Mouse (Mus musculus) urinary bladder, postnatal 14 days (tissue): ENCODE results near the gene P3h2.

Source experiments
- DNase-seq: peaks from one replicate; pipeline ENCODE4 v3.0.0; 2021; ENCODE audit warnings: low spot score

P3h2 gene

DNA sequence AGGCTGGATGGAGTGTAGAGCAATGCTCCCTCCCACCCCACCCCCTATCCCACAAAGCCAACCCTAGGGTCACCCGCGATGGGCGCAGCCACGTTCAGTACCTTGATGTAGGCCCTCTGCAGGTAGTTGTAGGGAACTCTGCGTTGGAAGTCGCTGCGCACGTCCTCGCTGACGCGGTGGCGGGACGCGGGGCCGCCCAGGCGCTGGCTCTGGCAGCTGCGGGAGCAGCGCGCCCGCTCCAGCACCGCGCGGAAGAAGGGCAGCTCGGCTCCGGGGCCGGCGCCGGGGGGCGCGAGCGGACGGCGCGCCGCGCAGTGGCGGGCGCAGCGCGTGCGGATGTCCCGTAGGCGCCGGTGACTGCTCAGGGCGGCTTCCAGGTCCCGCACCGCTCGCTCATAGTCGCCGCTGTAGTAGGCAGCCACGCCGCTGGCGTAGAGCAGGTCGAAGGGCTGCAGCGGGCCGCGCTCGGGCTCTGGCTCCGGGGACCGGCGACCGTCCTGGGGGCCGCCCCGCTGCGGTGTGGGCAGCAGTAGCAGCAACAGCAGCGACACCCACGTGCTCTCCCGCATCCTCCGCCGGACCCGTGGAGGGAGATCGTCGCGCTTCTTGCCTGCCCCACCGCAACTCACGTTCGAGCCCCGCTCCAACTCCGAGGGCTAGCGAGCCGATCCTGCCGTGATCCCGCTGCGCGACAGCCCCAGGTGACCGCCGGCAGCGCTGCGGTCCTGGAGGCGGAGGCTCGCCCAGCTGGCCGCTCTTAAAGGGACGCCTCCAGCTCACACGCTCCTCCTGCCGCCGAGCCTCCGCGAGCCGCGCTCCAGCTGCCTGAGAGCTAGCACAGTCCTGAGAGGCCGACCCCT lies at the start of gene P3h2:
Gene P3h2 (minus strand): TSS at position 670 of the 860 bp plus-strand sequence.
- peak; percentile 73 for DNase-seq

DNA sequence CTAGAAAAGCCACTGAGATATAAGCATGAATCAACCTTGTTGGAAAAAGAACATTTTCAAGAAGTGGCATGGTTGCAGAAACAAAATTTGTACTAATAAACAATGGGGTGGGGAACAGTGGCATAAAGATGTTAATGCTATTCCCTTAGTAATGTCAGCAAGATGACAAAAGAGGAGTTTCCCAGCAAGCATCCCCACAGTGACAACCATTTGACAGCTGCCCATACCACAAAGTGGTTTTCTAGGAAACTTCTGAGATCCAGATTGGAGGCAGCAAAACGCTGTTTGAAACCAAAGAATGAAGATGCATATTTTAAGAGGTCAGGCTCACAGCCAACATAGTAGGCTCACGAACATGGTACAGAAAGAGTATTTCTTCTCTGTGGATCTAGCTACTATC lies 46.7 kb upstream of the P3h2 start:
- no peak for DNase-seq

DNA sequence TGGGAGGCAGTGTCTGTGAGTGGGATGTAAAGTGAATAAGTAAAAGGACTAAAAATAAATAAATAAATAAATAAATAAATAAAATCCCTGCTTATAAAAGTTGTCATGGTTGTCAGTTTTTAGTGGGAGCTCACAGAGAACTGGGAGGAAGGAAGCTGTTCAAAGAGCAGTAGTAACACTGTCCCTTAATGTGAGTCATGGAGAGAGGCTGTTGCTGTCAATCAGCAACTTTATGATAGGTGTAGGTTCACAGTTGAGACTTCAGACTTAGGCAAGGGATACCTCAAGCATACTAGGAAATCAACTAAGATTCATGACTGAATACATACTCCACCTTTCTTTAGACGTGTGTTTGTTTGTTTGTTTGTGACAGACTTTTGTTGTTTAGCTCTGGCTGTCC lies 45.4 kb upstream of the P3h2 start:
- no peak for DNase-seq

DNA sequence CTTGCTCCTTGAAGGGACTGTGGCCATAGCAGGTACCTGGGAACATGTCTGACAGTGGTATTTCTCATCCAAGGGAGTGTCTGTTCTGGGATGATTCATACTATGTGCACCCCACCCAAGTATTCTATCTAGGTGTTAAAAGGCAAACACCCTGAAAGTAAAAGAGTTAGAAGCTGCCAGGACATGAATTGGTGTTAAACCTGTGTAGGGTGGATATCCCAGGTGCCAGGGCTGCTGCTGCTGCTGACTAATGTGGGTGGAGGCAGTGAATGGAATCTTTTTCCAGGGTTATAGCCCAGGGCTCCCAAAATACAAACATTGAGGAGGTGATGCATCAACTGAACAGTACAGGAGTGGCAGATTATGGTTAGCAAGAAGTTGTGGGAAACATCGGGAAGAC lies 41.3 kb upstream of the P3h2 start:
- no peak for DNase-seq

DNA sequence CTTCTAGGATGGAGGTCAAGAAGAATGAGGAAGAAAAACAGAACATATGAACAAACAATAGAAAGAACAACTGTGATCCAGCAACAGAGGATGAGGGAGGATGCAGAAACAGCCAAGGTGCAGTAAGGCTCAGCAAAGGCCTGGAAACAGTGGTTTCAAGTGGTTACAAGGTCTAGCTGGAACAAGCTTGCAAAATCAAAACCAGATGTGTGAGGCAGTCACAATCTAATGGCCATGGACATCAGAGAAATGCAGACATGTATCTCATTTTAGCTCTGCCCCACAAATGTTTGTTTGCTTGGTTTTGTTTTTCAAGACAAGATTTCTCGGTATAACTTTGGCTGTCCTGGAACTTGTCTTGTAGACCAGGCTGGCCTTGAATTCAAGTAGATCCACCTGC lies 25.5 kb upstream of the P3h2 start:
- DNase-seq: no peak

DNA sequence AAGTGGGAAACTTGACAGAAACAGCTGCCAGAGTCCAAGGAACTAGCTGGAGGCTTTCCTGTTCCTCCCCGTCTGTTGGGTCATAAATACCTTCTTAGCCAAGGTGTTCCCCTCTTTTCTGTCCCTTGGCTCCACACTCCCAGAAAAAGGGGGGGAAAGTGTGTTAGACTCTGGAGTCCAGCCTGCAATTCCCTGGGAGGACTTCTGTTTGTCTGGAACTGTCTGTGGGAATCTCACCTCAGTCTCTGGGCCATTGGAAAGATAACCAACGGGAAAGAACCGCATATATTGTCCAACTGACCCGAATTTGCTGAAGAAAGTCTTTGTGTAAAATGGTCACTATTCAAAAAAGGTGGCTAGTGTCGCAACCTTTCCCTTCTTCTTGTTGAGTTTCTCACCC lies 1.0 kb upstream of the P3h2 start:
- DNase-seq: no peak

DNA sequence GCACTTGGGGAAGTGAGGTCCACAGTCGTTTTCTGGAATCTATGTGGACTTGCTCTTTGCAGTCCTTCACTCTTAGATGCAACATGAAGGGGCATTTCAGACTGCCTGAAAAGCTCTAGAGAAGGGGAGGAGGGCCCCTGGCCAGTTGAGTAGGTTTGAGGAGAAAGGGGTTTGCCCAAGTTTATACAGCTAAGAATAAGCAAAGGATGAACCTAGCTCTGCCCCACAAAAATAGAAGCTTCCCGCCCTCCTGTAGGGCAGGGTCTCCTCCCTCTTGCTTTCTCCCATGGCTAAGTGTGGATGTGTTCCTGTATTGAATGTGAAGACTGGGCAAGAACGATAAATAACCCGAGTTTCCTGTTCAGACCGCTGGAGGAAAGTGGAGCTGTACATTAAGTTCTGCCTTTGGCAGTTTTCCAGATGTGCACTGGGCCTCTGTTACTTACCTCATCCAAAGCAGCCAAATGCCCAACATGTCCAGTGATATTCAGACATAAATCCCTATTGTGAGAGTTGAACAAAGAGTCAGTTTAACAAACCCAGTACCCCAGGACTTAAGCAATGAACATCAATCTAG lies 545 bp upstream of the P3h2 start:
- DNase-seq: no peak

DNA sequence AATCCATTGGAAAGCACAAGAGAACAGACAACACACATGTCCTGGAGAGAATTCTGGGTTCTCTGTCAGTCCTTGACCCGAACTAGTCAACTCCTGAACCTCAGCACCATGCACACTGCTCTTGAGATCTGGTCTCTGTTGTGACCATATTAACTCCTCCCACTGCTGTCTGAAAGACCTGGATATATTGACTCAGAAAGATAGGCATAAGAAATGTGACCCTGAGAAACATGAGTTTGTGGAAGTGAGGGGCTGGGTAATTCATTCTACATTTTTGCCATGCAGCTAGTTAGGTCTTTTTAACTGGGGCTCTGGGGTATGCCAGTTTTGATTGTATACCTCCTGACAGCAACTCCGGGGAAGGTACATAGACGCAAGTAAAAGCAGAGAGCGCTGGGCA lies 1.3 kb downstream of the P3h2 start:
- DNase-seq: no peak

DNA sequence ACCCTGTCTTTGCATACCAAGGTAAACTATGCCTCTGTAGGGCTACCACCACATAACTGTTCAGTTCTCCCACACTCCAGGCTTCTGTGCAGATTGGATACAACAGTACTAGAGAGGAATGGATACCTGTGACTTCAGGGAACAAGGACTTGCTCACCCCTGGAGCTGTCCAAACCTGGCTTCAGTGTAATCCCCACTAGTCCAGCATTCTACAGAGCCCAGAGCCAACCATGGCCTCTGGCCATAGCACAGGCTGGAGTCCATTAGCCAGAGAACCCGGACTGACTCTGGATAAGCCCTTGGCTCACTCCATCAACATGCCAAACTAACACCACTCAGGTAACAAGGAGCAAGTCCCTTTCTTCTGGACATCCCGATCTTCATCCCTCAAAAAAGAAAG lies 2.7 kb downstream of the P3h2 start:
- no peak for DNase-seq

DNA sequence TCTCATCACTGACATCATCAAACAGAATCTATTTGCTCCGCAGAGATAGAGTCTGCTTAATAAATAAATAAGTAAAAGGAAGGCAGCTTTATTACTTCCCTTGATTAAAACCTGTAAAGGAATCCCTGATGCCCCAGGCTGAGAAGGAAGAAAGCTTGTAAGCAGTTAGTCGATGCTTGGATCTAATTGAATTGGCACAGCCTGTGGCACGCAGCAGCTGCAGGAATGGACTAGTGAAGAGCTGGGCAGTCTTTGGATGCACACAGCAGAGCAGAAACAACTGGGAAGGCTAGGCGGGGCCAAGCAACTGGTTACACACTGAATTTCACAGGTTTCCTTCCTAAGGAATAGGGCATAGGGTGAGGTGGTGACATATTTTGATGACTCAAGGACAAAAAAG lies 5.4 kb downstream of the P3h2 start:
- no peak for DNase-seq

DNA sequence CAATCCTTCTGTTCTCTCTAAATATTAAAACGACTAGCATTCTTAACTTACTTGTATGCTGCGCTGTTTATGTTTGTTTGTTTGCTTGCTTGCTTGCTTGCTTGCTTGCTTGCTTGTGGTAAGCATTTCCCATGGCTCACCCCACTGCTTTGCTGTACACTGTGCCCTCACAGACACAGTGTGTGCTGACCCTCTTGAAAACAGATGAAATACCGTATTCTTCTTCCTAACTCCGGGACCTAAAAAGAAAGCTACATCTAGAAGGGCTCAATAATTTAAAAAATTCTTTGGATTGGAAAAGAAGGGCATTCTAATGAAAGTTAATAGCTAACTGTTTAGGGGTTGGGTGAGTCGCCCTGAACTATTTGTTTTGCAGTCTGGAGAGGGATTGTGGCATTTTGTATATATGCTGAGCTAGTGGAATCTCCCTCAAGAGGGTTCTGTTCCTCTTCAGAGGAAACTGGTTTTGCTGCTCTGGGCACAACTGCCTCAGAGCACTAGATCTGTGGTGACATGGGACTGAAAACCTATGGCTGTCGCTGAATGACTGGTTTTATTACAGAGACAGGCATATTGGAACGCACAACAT lies 9.8 kb downstream of the P3h2 start:
- no peak for DNase-seq

DNA sequence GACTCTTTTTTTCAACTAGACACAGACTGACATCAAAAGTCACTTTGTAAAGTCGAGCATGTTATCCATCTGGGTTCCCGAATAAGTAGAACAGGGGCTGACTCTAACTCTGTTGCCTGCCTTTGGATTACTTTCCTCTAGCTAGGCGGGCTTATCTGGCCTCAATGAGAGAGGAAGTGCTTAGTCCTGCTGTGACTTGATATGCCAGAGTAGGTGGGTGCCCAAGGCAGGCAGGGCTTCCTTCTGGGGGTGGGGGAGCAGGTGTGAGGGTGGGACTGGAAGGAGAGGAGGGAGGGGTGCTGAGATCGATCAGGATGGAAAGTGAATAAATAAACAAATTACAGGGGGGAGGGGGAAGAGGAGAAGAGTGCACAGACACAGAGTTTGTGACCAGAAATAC lies 11.7 kb downstream of the P3h2 start:
- DNase-seq: no peak

DNA sequence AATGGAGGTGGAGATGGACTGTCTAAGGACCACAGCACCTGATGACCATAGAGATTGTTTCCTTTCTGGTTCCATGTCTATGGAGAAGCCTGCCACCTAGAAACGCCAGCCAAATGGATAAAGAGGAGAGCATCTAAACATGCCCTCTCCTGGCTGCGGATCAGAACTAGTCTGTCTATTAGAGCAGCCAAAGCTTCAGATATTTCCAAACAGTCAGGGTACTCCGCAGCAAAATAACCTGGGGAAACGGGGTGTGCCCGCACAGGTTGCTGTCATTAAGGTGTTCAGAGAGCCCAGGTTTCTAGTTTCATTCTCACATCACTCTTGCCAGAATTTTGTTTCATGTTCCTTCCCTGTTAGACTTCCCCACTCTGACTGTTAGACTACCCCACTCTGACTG lies 16.6 kb downstream of the P3h2 start:
- DNase-seq: no peak

DNA sequence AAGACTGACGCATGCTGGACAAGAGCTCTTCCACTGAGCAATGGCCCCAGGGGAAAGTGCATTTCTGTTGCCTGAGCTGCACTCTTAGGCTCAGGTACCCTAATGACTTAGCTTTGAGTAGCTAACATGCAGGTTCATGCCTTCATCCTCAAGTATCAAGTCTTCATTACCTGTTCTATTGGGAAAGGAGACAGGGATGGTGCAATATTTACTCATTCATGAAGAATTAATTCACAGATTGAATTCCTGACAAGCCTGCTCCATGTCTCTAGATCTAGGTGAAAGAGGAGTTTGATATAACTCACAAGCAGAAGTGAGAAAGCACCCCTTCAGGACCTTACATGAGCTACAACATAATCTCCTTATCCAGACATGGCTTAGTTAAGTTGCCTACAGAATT lies 17.3 kb downstream of the P3h2 start:
- DNase-seq: no peak

DNA sequence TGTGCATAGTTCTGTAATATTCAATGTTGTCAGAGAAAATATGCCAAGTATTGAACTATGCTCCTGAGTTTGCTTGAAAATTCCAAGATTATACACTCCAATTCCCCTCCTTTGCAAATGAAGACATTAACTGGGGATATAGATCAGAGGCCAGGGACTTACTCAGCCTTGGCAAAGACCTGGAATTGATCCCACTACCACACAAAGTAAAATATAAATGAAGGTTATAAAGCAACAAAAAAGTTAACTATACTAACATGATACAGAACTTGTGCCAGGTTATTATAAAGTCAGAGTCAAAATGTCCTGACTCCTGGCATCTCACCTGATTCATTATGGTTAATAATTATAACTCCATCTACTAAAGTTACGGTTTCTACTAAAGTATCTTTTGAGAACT lies 18.6 kb downstream of the P3h2 start:
- DNase-seq: no peak

DNA sequence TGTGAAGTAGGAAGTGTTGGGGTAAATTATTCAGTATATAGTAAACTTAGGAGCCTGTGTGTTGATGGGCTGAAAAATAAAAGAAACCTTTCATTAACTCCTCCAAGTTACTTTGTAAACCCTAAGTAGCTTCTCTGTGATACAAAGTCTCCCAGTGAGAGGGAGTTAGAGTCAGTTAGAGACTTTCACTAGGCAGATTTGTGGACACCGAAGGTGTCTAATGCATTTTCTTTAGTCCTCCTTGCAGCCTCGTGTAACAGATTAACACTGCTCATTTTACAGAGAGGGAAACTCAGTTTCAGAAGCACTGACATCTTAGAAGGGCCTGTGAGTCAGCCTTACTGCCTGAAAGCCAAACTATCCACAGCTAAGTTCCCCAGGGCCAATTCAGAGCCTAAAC lies 20.4 kb downstream of the P3h2 start:
- DNase-seq: no peak

DNA sequence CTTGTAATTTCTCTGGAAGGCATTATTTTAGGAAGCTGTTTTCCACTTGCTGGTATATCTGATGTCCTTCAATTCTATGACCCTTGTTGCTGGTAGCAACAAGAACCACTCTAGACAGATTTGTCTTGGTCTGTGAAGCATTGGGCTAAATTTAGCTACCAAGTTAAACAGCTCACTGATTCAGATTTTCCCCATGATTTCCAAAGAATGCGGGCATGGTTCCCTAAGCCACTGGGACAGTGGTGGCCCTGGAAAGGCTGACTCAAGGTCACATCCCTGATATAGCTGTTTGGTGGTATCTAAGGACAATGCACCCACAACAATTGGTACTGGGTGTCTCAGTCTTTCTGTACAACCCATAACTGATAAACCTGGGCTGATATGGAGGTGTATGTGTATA lies 22.8 kb downstream of the P3h2 start:
- no peak for DNase-seq

DNA sequence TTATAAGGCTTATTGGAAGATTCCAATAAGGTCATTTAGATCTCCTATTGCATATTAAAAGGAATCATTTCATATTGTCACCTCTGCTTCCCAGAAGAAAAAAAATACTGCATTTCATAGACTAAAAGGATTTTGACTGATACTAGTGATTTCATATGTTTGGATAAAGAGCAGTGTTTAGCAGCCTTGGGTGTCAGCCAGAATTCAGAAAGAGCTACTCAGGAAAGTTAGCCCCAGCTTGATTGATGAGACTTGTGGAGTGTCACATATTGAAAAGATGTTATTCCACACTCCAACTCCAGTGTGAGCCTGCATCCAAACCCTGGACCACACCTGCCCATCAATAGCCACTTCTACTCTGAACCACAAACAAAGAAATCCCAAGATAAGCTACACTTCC lies 23.2 kb downstream of the P3h2 start:
- no peak for DNase-seq

DNA sequence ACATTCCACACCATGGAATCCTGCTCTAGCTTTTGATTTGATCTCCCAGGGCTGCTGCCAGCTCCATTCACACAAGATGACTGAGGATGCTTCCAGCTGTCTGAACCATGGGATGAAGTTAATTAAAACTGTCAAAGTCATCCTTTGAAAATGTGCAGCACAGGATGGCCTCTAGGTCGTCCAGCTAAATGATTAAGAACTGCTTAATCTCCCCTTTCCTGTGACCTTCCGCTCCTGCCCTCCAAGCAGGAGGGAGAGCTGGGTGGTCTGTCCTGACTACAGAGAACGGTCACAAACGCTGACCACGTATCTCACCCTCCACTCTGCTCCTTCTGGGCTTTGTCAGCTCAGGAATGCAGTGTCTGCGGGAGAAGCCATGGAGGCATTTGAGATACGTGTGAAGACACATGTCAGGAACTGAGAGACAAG lies 26.6 kb downstream of the P3h2 start:
- DNase-seq: no peak

DNA sequence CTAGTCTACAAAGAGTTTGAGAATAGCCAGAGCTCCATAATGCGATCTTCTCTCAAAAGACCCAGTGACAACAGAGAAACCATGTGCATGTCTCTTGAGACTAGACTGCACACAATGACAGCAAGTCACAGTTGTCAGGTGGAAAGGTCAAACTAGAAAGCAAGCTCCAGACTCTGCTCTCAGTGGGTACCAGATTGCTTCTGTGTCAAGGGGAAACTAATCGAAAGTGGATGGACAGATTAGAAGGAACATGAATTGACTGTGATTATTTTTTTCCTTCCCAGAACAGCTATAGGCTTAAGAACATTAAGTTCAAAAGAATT lies 27.5 kb downstream of the P3h2 start:
- DNase-seq: no peak

DNA sequence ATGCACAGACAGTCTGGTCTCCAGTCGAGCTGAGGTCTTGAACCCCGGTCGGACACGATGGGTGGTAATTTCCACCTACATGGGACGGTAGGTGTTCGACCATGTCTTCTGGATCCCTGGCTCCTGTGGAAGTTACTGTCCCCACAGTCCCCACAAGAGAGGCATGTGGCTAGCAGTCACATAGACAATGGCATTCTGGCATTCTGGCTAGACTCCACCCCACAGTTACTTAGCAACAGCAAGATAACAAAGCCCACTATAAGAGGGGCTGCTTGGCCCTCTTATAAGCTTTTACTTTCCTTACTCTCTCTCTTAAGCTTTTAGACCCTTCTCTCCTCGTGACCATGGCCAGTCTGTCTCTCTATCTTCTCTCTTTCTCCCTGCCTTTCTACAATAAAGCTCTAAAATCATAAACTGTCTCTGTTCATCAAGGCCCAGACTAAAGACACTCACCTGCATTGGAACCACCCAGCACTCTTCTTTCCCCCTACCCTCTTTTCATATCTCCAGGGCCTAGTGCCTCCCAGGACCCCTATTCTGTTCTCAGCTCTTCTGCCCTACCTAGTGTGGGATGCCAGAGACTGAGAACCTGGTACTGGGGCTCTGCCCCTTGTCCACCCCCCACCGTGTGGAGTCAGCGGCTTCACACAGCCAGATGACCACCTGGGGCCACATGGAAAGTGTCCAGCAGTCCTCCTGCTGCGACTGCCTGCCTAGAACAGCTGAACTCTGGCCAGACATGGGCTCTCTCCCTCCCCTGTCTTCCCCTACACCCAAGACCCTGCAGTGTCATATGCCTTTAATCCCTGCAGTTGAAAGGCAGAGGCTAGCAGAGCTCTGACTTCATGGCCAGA lies 28.1 kb downstream of the P3h2 start:
- DNase-seq: no peak

DNA sequence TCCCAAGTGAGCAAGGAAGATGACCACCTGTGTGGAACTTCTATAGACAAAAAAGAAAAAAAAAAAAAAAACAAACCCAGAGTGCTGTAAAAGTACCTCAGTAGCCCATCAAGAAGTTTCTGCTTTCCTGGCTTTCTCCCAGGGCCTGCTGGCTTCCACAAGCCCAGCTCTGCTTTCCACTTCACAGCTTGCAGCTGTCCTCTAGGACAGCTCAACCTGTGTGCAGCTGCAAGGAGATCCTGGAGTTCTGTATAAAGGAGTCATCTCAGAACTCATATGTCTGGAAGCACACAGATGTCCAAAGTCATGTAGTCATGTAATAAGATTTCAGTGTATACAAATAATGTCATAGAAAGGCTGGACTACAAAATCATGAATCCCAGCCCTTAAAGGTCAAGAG lies 30.5 kb downstream of the P3h2 start:
- no peak for DNase-seq

DNA sequence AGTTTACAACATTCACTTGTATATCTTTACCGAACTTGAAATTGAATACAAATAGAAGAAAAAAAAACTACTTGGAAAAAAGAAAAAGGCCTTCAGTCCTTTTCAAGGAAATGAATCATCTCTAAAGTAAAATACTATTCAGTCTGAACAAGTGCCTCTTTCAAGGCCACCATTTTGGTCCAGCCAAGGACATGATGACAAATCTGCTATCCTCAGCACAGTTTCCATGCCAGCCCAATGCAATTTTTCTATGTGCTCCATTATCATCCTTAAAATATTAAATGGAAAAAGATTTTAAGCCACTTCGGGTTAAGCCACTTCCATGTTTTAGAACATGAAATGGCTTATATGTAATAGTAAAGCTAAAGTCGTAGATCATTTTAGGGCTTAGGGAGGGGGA lies 35.2 kb downstream of the P3h2 start:
- DNase-seq: no peak
